ENCODE assay signal across 18 mouse cellular contexts in the genomic region with DNA sequence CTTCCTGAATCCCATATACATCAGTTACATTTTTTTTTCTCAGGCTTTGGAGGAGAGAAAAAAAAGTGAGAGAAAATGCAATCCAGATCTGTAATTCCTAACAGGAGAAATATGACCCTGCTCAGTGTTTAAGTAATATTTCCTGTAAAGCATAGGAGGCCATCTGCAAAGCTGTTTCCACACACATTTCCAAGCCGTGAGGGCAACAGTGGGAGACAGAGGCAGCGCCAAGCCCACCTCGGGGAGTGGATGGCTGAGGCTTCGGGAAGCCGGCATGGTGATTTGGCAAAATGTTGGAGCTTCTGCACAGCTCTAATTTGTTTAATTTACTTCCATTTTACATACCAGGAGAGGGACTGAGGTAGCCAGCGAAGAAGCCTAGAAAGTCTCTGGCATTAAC.
A peak's percentile ranks its signal among the peaks of the same experiment; 100 is the strongest.
DNase-seq lines count a peak whose midpoint lies in the region; ATAC-seq lines count a peak whose summit lies in the region.
"Had no signal": no experiment of that assay in that cellular context is flagged by ENCODE, and none has a peak within 500 bp of the region (broad histone marks: within the 10 kb centered on the region; RNA-seq: fewer than 3 reads in every experiment).

No protein-coding gene starts in this region.

- peaks cover 33% of the 10 kb centered on the region for H3K27me3 ChIP-seq in embryonic facial prominence, embryonic 13.5 days
- H3K27me3 ChIP-seq in limb, embryonic 12.5 days = peaks cover 11% of the 10 kb centered on the region
- no peaks in the 10 kb centered on the region; the same call in 1 of the 2 replicates for H3K27me3 ChIP-seq in neural tube, embryonic 15.5 days (replicated peaks)
- H3K27me3 ChIP-seq: intestine, embryonic 15.5 days had no signal

- H3K27ac ChIP-seq in embryonic facial prominence, embryonic 13.5 days = 0 out of 2 replicates have a peak overlapping the region, but pooled peaks have one; percentile 7
- peak overlapping the region; percentile 72 for H3K27ac ChIP-seq in limb, embryonic 12.5 days
- no peak overlapping the region for H3K27ac ChIP-seq in neural tube, embryonic 15.5 days (replicated peaks)
- H3K27ac ChIP-seq: forebrain, embryonic 12.5 days; hindbrain, embryonic 10.5 days; hindbrain, embryonic 14.5 days; intestine, embryonic 15.5 days had no signal

- no peak overlapping the region for H3K4me3 ChIP-seq in embryonic facial prominence, embryonic 13.5 days
- no peak overlapping the region for H3K4me3 ChIP-seq in limb, embryonic 12.5 days (replicated peaks)
- no peak overlapping the region for H3K4me3 ChIP-seq in neural tube, embryonic 15.5 days (replicated peaks)
- H3K4me3 ChIP-seq: forebrain, embryonic 12.5 days; heart, embryonic 12.5 days; hindbrain, embryonic 10.5 days; intestine, embryonic 15.5 days had no signal

- 32% methylated on average over 6 of the region's 6 CpGs for WGBS in embryonic facial prominence, embryonic 13.5 days
- 46% methylated on average over 6 of the region's 6 CpGs for WGBS in limb, embryonic 12.5 days
- WGBS in neural tube, embryonic 15.5 days = 57% methylated on average over 6 of the region's 6 CpGs

- peak; percentile 18 for DNase-seq in left cerebral cortex, postnatal 4 days
- no peak for DNase-seq in left cerebral cortex, adult 9 months (ENCODE audit: low spot score in 2 of 2)
- DNase-seq in embryo, embryonic 10 days (ENCODE audit: low spot score) = no peak
- DNase-seq in layer of hippocampus, postnatal 25 days (ENCODE audit: extremely low spot score in 1 of 2, low spot score in 1 of 2) = no peak
- DNase-seq: adrenal gland, adult 2 months; adrenal gland, postnatal 25 days; cerebellum, adult 18-20 months; cerebellum, adult 9-11 months; forebrain, postnatal 0 days; gastrocnemius, postnatal 14 days had no signal

- no peaks in the 10 kb centered on the region for H3K36me3 ChIP-seq in embryonic facial prominence, embryonic 13.5 days
- H3K36me3 ChIP-seq in limb, embryonic 12.5 days = no peaks in the 10 kb centered on the region
- H3K36me3 ChIP-seq in neural tube, embryonic 15.5 days = no peaks in the 10 kb centered on the region
- H3K36me3 ChIP-seq: forebrain, embryonic 12.5 days; heart, embryonic 12.5 days; hindbrain, embryonic 10.5 days; intestine, embryonic 15.5 days had no signal

- ATAC-seq in embryonic facial prominence, embryonic 13.5 days (ENCODE audit: insufficient number of reproducible peaks, insufficient read depth, low FRiP score, low TSS enrichment, low read depth) = no peak
- no peak for ATAC-seq in limb, embryonic 12.5 days (ENCODE audit: insufficient number of reproducible peaks, insufficient read depth, low FRiP score, low TSS enrichment, low read depth)
- ATAC-seq in neural tube, embryonic 15.5 days (ENCODE audit: low FRiP score) = no peak
- ATAC-seq: forebrain, postnatal 0 days; intestine, embryonic 15.5 days had no signal

- H3K9me3 ChIP-seq in embryonic facial prominence, embryonic 13.5 days = no peaks in the 10 kb centered on the region
- no peaks in the 10 kb centered on the region for H3K9me3 ChIP-seq in limb, embryonic 12.5 days
- no peaks in the 10 kb centered on the region for H3K9me3 ChIP-seq in neural tube, embryonic 15.5 days (replicated peaks)
- H3K9me3 ChIP-seq: forebrain, embryonic 12.5 days; heart, embryonic 12.5 days; hindbrain, embryonic 10.5 days; intestine, embryonic 15.5 days had no signal

- peaks cover 31% of the 10 kb centered on the region for H3K4me1 ChIP-seq in embryonic facial prominence, embryonic 13.5 days
- peaks cover 47% of the 10 kb centered on the region for H3K4me1 ChIP-seq in limb, embryonic 12.5 days (replicated peaks)
- peaks cover 14% of the 10 kb centered on the region for H3K4me1 ChIP-seq in neural tube, embryonic 15.5 days
- H3K4me1 ChIP-seq: heart, embryonic 12.5 days had no signal

- H3K9ac ChIP-seq in embryonic facial prominence, embryonic 13.5 days = no peak overlapping the region
- no peak overlapping the region for H3K9ac ChIP-seq in limb, embryonic 12.5 days (replicated peaks)
- no peak overlapping the region for H3K9ac ChIP-seq in neural tube, embryonic 15.5 days (replicated peaks)
- H3K9ac ChIP-seq: forebrain, embryonic 12.5 days; forebrain, postnatal 0 days; heart, embryonic 12.5 days; hindbrain, embryonic 14.5 days; intestine, embryonic 15.5 days had no signal

- intact Hi-C loops in left cerebral cortex, postnatal 4 days (cut with DNase I) = no loop called here

- peak overlapping the region; percentile 29 for H3K4me2 ChIP-seq in embryonic facial prominence, embryonic 13.5 days
- H3K4me2 ChIP-seq in limb, embryonic 12.5 days = no peak overlapping the region
- no peak overlapping the region for H3K4me2 ChIP-seq in neural tube, embryonic 15.5 days
- H3K4me2 ChIP-seq: forebrain, embryonic 12.5 days; heart, embryonic 12.5 days; hindbrain, embryonic 14.5 days; intestine, embryonic 15.5 days had no signal
